Mouse (Mus musculus): Measurements from ENCODE around the gene H1fnt. TPM values are rescaled to one million over a fixed set of nuclear protein-coding genes. Genes with fewer than 3 reads are reported as not detected.
A peak's percentile ranks its signal among the peaks of the same experiment; 100 is the strongest.

Gene H1fnt
- polyA plus RNA-seq (2012; rRNA removed) (not detected in 2 replicates), polyA plus RNA-seq (2014; fragmentation: Nextera tagmentation; extraction: Ambion mirVana) (not detected in 2 replicates)

- no peak within 1 kb of the TSS for H3K9ac ChIP-seq (ENCODE audit: low read depth, low read length, severe bottlenecking)
- no peaks in the 10 kb centered on the region for H3K36me3 ChIP-seq (ENCODE audit: control insufficient read depth, insufficient read depth, low read length)
- ATAC-seq (ENCODE audit: low FRiP score, low read depth) (no peak), DNase-seq (ENCODE audit: low spot score) (no peak)
- no peak within 1 kb of the TSS for H3K4me3 ChIP-seq (replicated peaks; ENCODE audit: low read length)
- H3K27me3 ChIP-seq (ENCODE audit: control insufficient read depth, insufficient read depth, low read length): no peaks in the 10 kb centered on the region
- H3K4me1 ChIP-seq (ENCODE audit: control insufficient read depth, insufficient read depth, low read length): no peaks in the 10 kb centered on the region
- no peak for TF ChIP-seq POLR2A (IDR thresholded peaks at IDR 0.05; ENCODE audit: borderline replicate concordance, extremely low read depth, insufficient read depth, insufficient read length)
- H3K27ac ChIP-seq (replicated peaks; ENCODE audit: low read depth, low read length): no peak within 1 kb of the TSS
- WGBS: 79% methylated on average over 8 of the region's 8 CpGs
- H3K4me2 ChIP-seq (replicated peaks; ENCODE audit: low read depth, low read length, severe bottlenecking): no peak within 1 kb of the TSS
- H3K9me3 ChIP-seq (ENCODE audit: control insufficient read depth, low read length): no peaks in the 10 kb centered on the region
These were observed at the start of gene H1fnt for GRCm38 (mm10) chr15:98257193-98257592. H1fnt (minus strand) TSS chr15:98257293.

GRCm38 (mm10) chr15:98295628-98296551 lies 38.8 kb upstream of the H1fnt start, which contains the start of gene Zfp641:
Zfp641 (minus strand) TSS chr15:98296161.
- ATAC-seq (ENCODE audit: low FRiP score, low read depth) (peak; percentile 23; the same call in 1 of the 2 replicates), DNase-seq (ENCODE audit: low spot score) (no peak)
- H3K27me3 ChIP-seq (ENCODE audit: control insufficient read depth, insufficient read depth, low read length): no peaks in the 10 kb centered on the region
- WGBS: 3% methylated on average over 39 of the region's 60 CpGs
- TF ChIP-seq POLR2A (IDR thresholded peaks at IDR 0.05; ENCODE audit: borderline replicate concordance, extremely low read depth, insufficient read depth, insufficient read length): no peak
- no peak within 1 kb of the TSS for H3K27ac ChIP-seq (replicated peaks; ENCODE audit: low read depth, low read length)
- H3K9me3 ChIP-seq (ENCODE audit: control insufficient read depth, low read length): peaks cover 2% of the 10 kb centered on the region; the same call in 1 of the 2 replicates
- no peaks in the 10 kb centered on the region for H3K36me3 ChIP-seq (ENCODE audit: control insufficient read depth, insufficient read depth, low read length)
- H3K9ac ChIP-seq (ENCODE audit: low read depth, low read length, severe bottlenecking): peak within 1 kb of the TSS; percentile 64
- peak within 1 kb of the TSS; percentile 53 for H3K4me3 ChIP-seq (replicated peaks; ENCODE audit: low read length)
- H3K4me2 ChIP-seq (replicated peaks; ENCODE audit: low read depth, low read length, severe bottlenecking): peak within 1 kb of the TSS; percentile 96
- H3K4me1 ChIP-seq (ENCODE audit: control insufficient read depth, insufficient read depth, low read length): 0 out of 2 replicates have a peak, but pooled peaks cover 4% of the 10 kb centered on the region

- WGBS: 87% methylated on average over 8 of the region's 8 CpGs
- no peak overlapping the region for H3K4me3 ChIP-seq (replicated peaks; ENCODE audit: low read length)
- H3K36me3 ChIP-seq (ENCODE audit: control insufficient read depth, insufficient read depth, low read length): no peaks in the 10 kb centered on the region
- H3K4me1 ChIP-seq (ENCODE audit: control insufficient read depth, insufficient read depth, low read length): 0 out of 2 replicates have a peak, but pooled peaks cover 4% of the 10 kb centered on the region
- TF ChIP-seq POLR2A (IDR thresholded peaks at IDR 0.05; ENCODE audit: borderline replicate concordance, extremely low read depth, insufficient read depth, insufficient read length): no peak
- H3K27me3 ChIP-seq (ENCODE audit: control insufficient read depth, insufficient read depth, low read length): no peaks in the 10 kb centered on the region
- no peaks in the 10 kb centered on the region for H3K9me3 ChIP-seq (ENCODE audit: control insufficient read depth, low read length)
- DNase-seq (ENCODE audit: low spot score) (no peak), ATAC-seq (ENCODE audit: low FRiP score, low read depth) (no peak)
- H3K27ac ChIP-seq (replicated peaks; ENCODE audit: low read depth, low read length): no peak overlapping the region
- H3K4me2 ChIP-seq (replicated peaks; ENCODE audit: low read depth, low read length, severe bottlenecking): no peak overlapping the region
- H3K9ac ChIP-seq (ENCODE audit: low read depth, low read length, severe bottlenecking): no peak overlapping the region
These were observed 36.6 kb upstream of the H1fnt start for GRCm38 (mm10) chr15:98293651-98294050.

- no peak for ATAC-seq (ENCODE audit: low FRiP score, low read depth)
These were observed 31.5 kb upstream of the H1fnt start for GRCm38 (mm10) chr15:98288566-98288965.

GRCm38 (mm10) chr15:98286418-98286817 lies 29.3 kb upstream of the H1fnt start:
- no peak for ATAC-seq (ENCODE audit: low FRiP score, low read depth)
- WGBS: 69% methylated on average over 7 of the region's 7 CpGs
- DNase-seq (ENCODE audit: low spot score): no peak
- Histone ChIP-seq H3K27me3 (ENCODE audit: control insufficient read depth, insufficient read depth, low read length) (no peaks in the 10 kb centered on the region), H3K27ac (replicated peaks; ENCODE audit: low read depth, low read length) (no peak overlapping the region), H3K9ac (ENCODE audit: low read depth, low read length, severe bottlenecking) (no peak overlapping the region), H3K36me3 (ENCODE audit: control insufficient read depth, insufficient read depth, low read length) (no peaks in the 10 kb centered on the region), H3K9me3 (ENCODE audit: control insufficient read depth, low read length) (no peaks in the 10 kb centered on the region), H3K4me2 (replicated peaks; ENCODE audit: low read depth, low read length, severe bottlenecking) (no peak overlapping the region), H3K4me1 (ENCODE audit: control insufficient read depth, insufficient read depth, low read length) (no peaks in the 10 kb centered on the region), H3K4me3 (replicated peaks; ENCODE audit: low read length) (no peak overlapping the region)
- no peak for TF ChIP-seq POLR2A (IDR thresholded peaks at IDR 0.05; ENCODE audit: borderline replicate concordance, extremely low read depth, insufficient read depth, insufficient read length)

More at GRCm38 (mm10) chr15:98288566-98288965, 31.5 kb upstream of the H1fnt start:
- Histone ChIP-seq H3K27me3 (ENCODE audit: control insufficient read depth, insufficient read depth, low read length) (no peaks in the 10 kb centered on the region), H3K27ac (replicated peaks; ENCODE audit: low read depth, low read length) (no peak overlapping the region), H3K4me1 (ENCODE audit: control insufficient read depth, insufficient read depth, low read length) (no peaks in the 10 kb centered on the region), H3K4me2 (replicated peaks; ENCODE audit: low read depth, low read length, severe bottlenecking) (no peak overlapping the region), H3K9ac (ENCODE audit: low read depth, low read length, severe bottlenecking) (no peak overlapping the region), H3K4me3 (replicated peaks; ENCODE audit: low read length) (no peak overlapping the region), H3K9me3 (ENCODE audit: control insufficient read depth, low read length) (no peaks in the 10 kb centered on the region), H3K36me3 (ENCODE audit: control insufficient read depth, insufficient read depth, low read length) (no peaks in the 10 kb centered on the region)
- 70% methylated on average over 12 of the region's 12 CpGs for WGBS
- no peak for TF ChIP-seq POLR2A (IDR thresholded peaks at IDR 0.05; ENCODE audit: borderline replicate concordance, extremely low read depth, insufficient read depth, insufficient read length)
- DNase-seq (ENCODE audit: low spot score): no peak
